Mouse (Mus musculus) hindbrain, embryonic 11.5 days (tissue): ENCODE measurements around the gene Slc24a3. TPM values are rescaled to one million over a fixed set of nuclear protein-coding genes. Genes with fewer than 3 reads are reported as not detected.

ENCODE experiments used
- ATAC-seq: fragments of 200-750 bp; cut with Nextera tagmentation; 2 replicates; pipeline ENCODE4 v1.8.0; 2017; ENCODE audit warnings: mild to moderate bottlenecking, moderate TSS enrichment, moderate library complexity; ENCODE audit not compliant: low FRiP score
- DNase-seq: peaks from one replicate; pipeline ENCODE4 v3.0.0-alpha.2; 2015; ENCODE audit warnings: low spot score
- H3K27ac ChIP-seq: fragments of 300-500 bp; sonication (generic); 2 replicates; pipeline ENCODE4 v1.5.1; 2014; ENCODE audit warnings: mild to moderate bottlenecking, low read depth, low read length
- H3K27me3 ChIP-seq: fragments of 300-500 bp; sonication (generic); 2 replicates; pipeline ENCODE4 v1.6.1; 2014; ENCODE audit warnings: mild to moderate bottlenecking, low read length, moderate library complexity, mixed read lengths; ENCODE audit not compliant: control insufficient read depth, insufficient read depth
- H3K36me3 ChIP-seq: fragments of 300-500 bp; sonication (generic); 2 replicates; pipeline ENCODE4 v1.6.1; 2014; ENCODE audit warnings: mild to moderate bottlenecking, low read length, moderate library complexity, mixed read lengths; ENCODE audit not compliant: control insufficient read depth, insufficient read depth
- H3K4me1 ChIP-seq: fragments of 300-500 bp; sonication (generic); replicated peaks from 2 replicates; pipeline ENCODE4 v1.6.1; 2014; ENCODE audit warnings: low read length, mixed read lengths; ENCODE audit not compliant: control insufficient read depth, insufficient read depth
- H3K4me2 ChIP-seq: fragments of 300-500 bp; sonication (generic); replicated peaks from 2 replicates; pipeline ENCODE4 v1.6.1; 2014; ENCODE audit warnings: mild to moderate bottlenecking, low read depth, low read length
- H3K4me3 ChIP-seq: fragments of 300-500 bp; sonication (generic); 2 replicates; pipeline ENCODE4 v1.5.1; 2014; ENCODE audit warnings: low read depth, low read length
- H3K9ac ChIP-seq: fragments of 300-500 bp; sonication (generic); 2 replicates; pipeline ENCODE4 v1.6.1; 2014; ENCODE audit warnings: low read depth, low read length
- H3K9me3 ChIP-seq: fragments of 300-500 bp; sonication (generic); 2 replicates; pipeline ENCODE4 v1.6.1; 2016; ENCODE audit warnings: low read length; ENCODE audit not compliant: control insufficient read depth
- WGBS: fragments of 180-500 bp; shearing (Covaris S2); extraction: QIAGEN DNeasy Blood & Tissue Kit; methylation state at CpG from one replicate; pipeline ENCODE4 v1.1.7; 2014; 5-methylcytosine and 5-hydroxymethylcytosine counted together
- polyA plus RNA-seq: library from polyadenylated mRNA; unstranded; fragments of >200 nt; fragmentation: Nextera tagmentation; extraction: Ambion mirVana; gene quantifications from 2 replicates; pipeline ENCODE4 v1.2.1, GENCODE M21; 2014

The Slc24a3 gene
- polyA plus RNA-seq, 1 experiment from 2014 or later = 2.5 TPM

- Histone ChIP-seq H3K4me1 (no peaks in the 10 kb centered on the region), H3K36me3 (no peaks in the 10 kb centered on the region), H3K27ac (no peak overlapping the region), H3K4me2 (no peak overlapping the region), H3K27me3 (no peaks in the 10 kb centered on the region), H3K9ac (no peak overlapping the region), H3K4me3 (no peak overlapping the region), H3K9me3 (no peaks in the 10 kb centered on the region)
- DNase-seq (no peak), ATAC-seq (no peak)
- 85% methylated on average over 1 of the region's 1 CpGs for WGBS
Measured at GRCm38 (mm10) chr2:145279336-145279735, 111.8 kb downstream of the Slc24a3 start.

GRCm38 (mm10) chr2:145283746-145284145, 116.2 kb downstream of the Slc24a3 start:
- ATAC-seq (no peak), DNase-seq (no peak)
- no peaks in the 10 kb centered on the region for H3K9me3 ChIP-seq
- no peaks in the 10 kb centered on the region for H3K36me3 ChIP-seq
- no peak overlapping the region for H3K4me3 ChIP-seq
- H3K27ac ChIP-seq = no peak overlapping the region
- no peaks in the 10 kb centered on the region for H3K27me3 ChIP-seq
- H3K9ac ChIP-seq = no peak overlapping the region
- H3K4me2 ChIP-seq = no peak overlapping the region
- 62% methylated on average over 2 of the region's 2 CpGs for WGBS
- H3K4me1 ChIP-seq = no peaks in the 10 kb centered on the region

- Histone ChIP-seq H3K9me3 (no peaks in the 10 kb centered on the region), H3K27ac (no peak overlapping the region), H3K4me2 (no peak overlapping the region), H3K27me3 (no peaks in the 10 kb centered on the region), H3K4me3 (no peak overlapping the region), H3K36me3 (no peaks in the 10 kb centered on the region), H3K4me1 (no peaks in the 10 kb centered on the region), H3K9ac (no peak overlapping the region)
- 38% methylated on average over 1 of the region's 1 CpGs for WGBS
- DNase-seq (no peak), ATAC-seq (no peak)
Measured at GRCm38 (mm10) chr2:145288501-145288900, 120.9 kb downstream of the Slc24a3 start.

GRCm38 (mm10) chr2:145291473-145291872, 123.9 kb downstream of the Slc24a3 start:
- 32% methylated on average over 2 of the region's 2 CpGs for WGBS
- Histone ChIP-seq H3K27me3 (no peaks in the 10 kb centered on the region), H3K4me1 (no peaks in the 10 kb centered on the region), H3K4me2 (no peak overlapping the region), H3K9me3 (no peaks in the 10 kb centered on the region), H3K27ac (no peak overlapping the region), H3K4me3 (no peak overlapping the region), H3K9ac (no peak overlapping the region), H3K36me3 (no peaks in the 10 kb centered on the region)
- no peak for ATAC-seq
- DNase-seq = no peak

- Histone ChIP-seq H3K27ac (no peak overlapping the region), H3K4me3 (no peak overlapping the region), H3K4me1 (no peaks in the 10 kb centered on the region), H3K9me3 (no peaks in the 10 kb centered on the region), H3K4me2 (no peak overlapping the region), H3K27me3 (no peaks in the 10 kb centered on the region), H3K9ac (no peak overlapping the region), H3K36me3 (no peaks in the 10 kb centered on the region)
- WGBS = 88% methylated on average over 1 of the region's 1 CpGs
- no peak for DNase-seq
- no peak for ATAC-seq
Measured at GRCm38 (mm10) chr2:145292196-145292595, 124.6 kb downstream of the Slc24a3 start.

GRCm38 (mm10) chr2:145292816-145293215, 125.3 kb downstream of the Slc24a3 start:
- H3K4me3 ChIP-seq = no peak overlapping the region
- H3K27ac ChIP-seq = no peak overlapping the region
- no peak for DNase-seq
- no peak for ATAC-seq
- no peaks in the 10 kb centered on the region for H3K4me1 ChIP-seq
- H3K9ac ChIP-seq = no peak overlapping the region
- H3K36me3 ChIP-seq = no peaks in the 10 kb centered on the region
- no peaks in the 10 kb centered on the region for H3K27me3 ChIP-seq
- no peaks in the 10 kb centered on the region for H3K9me3 ChIP-seq
- H3K4me2 ChIP-seq = no peak overlapping the region
- 62% methylated on average over 1 of the region's 1 CpGs for WGBS

- H3K4me3 ChIP-seq = no peak overlapping the region
- H3K36me3 ChIP-seq = no peaks in the 10 kb centered on the region
- H3K4me2 ChIP-seq = no peak overlapping the region
- no peak overlapping the region for H3K27ac ChIP-seq
- DNase-seq (no peak), ATAC-seq (no peak)
- 88% methylated on average over 1 of the region's 1 CpGs for WGBS
- H3K9me3 ChIP-seq = no peaks in the 10 kb centered on the region
- no peak overlapping the region for H3K9ac ChIP-seq
- no peaks in the 10 kb centered on the region for H3K4me1 ChIP-seq
- no peaks in the 10 kb centered on the region for H3K27me3 ChIP-seq
Measured at GRCm38 (mm10) chr2:145296906-145297305, 129.4 kb downstream of the Slc24a3 start.

GRCm38 (mm10) chr2:145299914-145300699, 132.6 kb downstream of the Slc24a3 start:
- no peak overlapping the region for H3K4me3 ChIP-seq
- 80% methylated on average over 5 of the region's 5 CpGs for WGBS
- no peak overlapping the region for H3K4me2 ChIP-seq
- no peaks in the 10 kb centered on the region for H3K36me3 ChIP-seq
- H3K27me3 ChIP-seq = no peaks in the 10 kb centered on the region
- DNase-seq (no peak), ATAC-seq (no peak)
- no peaks in the 10 kb centered on the region for H3K4me1 ChIP-seq
- no peak overlapping the region for H3K27ac ChIP-seq
- no peak overlapping the region for H3K9ac ChIP-seq
- H3K9me3 ChIP-seq = no peaks in the 10 kb centered on the region

GRCm38 (mm10) chr2:145307231-145307883, 139.8 kb downstream of the Slc24a3 start:
- DNase-seq (no peak), ATAC-seq (no peak)
- Histone ChIP-seq H3K4me2 (no peak overlapping the region), H3K27me3 (no peaks in the 10 kb centered on the region), H3K4me1 (no peaks in the 10 kb centered on the region), H3K27ac (no peak overlapping the region), H3K9ac (no peak overlapping the region), H3K36me3 (no peaks in the 10 kb centered on the region), H3K9me3 (no peaks in the 10 kb centered on the region), H3K4me3 (no peak overlapping the region)
- WGBS = 79% methylated on average over 2 of the region's 2 CpGs
